Mouse (Mus musculus): Measurements from ENCODE around the gene Grn.

Grn gene

GRCm38 (mm10) chr11:102443740-102444139 lies 13.6 kb downstream of the Grn start:
- DNase-seq (ENCODE audit: low spot score) = no peak

GRCm38 (mm10) chr11:102444321-102444720 lies 14.2 kb downstream of the Grn start:
- DNase-seq (ENCODE audit: low spot score) = no peak

- DNase-seq (ENCODE audit: low spot score) = no peak
Measured at GRCm38 (mm10) chr11:102444781-102445180, 14.7 kb downstream of the Grn start.

GRCm38 (mm10) chr11:102445264-102445890 lies 15.3 kb downstream of the Grn start:
- DNase-seq (ENCODE audit: low spot score) = no peak

GRCm38 (mm10) chr11:102445891-102446361 lies 15.8 kb downstream of the Grn start:
- peak; percentile 39 for DNase-seq (ENCODE audit: low spot score)

- peak; percentile 35 for DNase-seq (ENCODE audit: low spot score)
Measured at GRCm38 (mm10) chr11:102446581-102447461, 16.7 kb downstream of the Grn start.

- DNase-seq (ENCODE audit: low spot score) = peak; percentile 82
Measured at GRCm38 (mm10) chr11:102447497-102447896, 17.4 kb downstream of the Grn start, which contains the start of gene Fam171a2. Fam171a2 (minus strand) TSS chr11:102447682.

- no peak for DNase-seq (ENCODE audit: low spot score)
Measured at GRCm38 (mm10) chr11:102448327-102448726, 18.2 kb downstream of the Grn start.

- DNase-seq (ENCODE audit: low spot score) = no peak
Measured at GRCm38 (mm10) chr11:102449043-102450008, 19.2 kb downstream of the Grn start.

GRCm38 (mm10) chr11:102453131-102453530 lies 23.0 kb downstream of the Grn start:
- no peak for DNase-seq (ENCODE audit: low spot score)

- peak; percentile 57 for DNase-seq (ENCODE audit: low spot score)
Measured at GRCm38 (mm10) chr11:102455740-102456396, 25.8 kb downstream of the Grn start.

- no peak for DNase-seq (ENCODE audit: low spot score)
Measured at GRCm38 (mm10) chr11:102460541-102460940, 30.4 kb downstream of the Grn start.

GRCm38 (mm10) chr11:102461764-102462163 lies 31.6 kb downstream of the Grn start:
- no peak for DNase-seq (ENCODE audit: low spot score)

- no peak for DNase-seq (ENCODE audit: low spot score)
Measured at GRCm38 (mm10) chr11:102464901-102465300, 34.8 kb downstream of the Grn start.

GRCm38 (mm10) chr11:102465713-102466436 lies 35.8 kb downstream of the Grn start:
- DNase-seq (ENCODE audit: low spot score) = no peak

GRCm38 (mm10) chr11:102467041-102467631 lies 37.0 kb downstream of the Grn start:
- peak; percentile 92 for DNase-seq (ENCODE audit: low spot score)

- no peak for DNase-seq (ENCODE audit: low spot score)
Measured at GRCm38 (mm10) chr11:102469648-102470357, 39.7 kb downstream of the Grn start, which contains the start of gene Itga2b. Itga2b (minus strand) TSS chr11:102470122.

GRCm38 (mm10) chr11:102475027-102475426 lies 44.9 kb downstream of the Grn start:
- no peak for DNase-seq (ENCODE audit: low spot score)

GRCm38 (mm10) chr11:102478671-102479070 lies 48.6 kb downstream of the Grn start:
- no peak for DNase-seq (ENCODE audit: low spot score)

GRCm38 (mm10) chr11:102479581-102479980 lies 49.5 kb downstream of the Grn start:
- DNase-seq (ENCODE audit: low spot score) = no peak
